Mouse (Mus musculus) liver, postnatal 0 days (tissue): ENCODE results near the gene Tmem114. TPM values are rescaled to one million over a fixed set of nuclear protein-coding genes. Genes with fewer than 3 reads are reported as not detected.

ENCODE experiments used
- ATAC-seq: fragments of 200-750 bp; cut with Nextera tagmentation; 2 replicates; pipeline ENCODE4 v1.8.0; 2017; ENCODE audit warnings: mild to moderate bottlenecking, moderate library complexity
- DNase-seq: peaks from one replicate; pipeline ENCODE4 v3.0.0-alpha.2; 2016
- H3K27ac ChIP-seq: fragments of 300-500 bp; sonication (generic); 2 replicates; pipeline ENCODE4 v1.5.1; 2014; ENCODE audit warnings: antibody characterized with exemption, moderate library complexity, mild to moderate bottlenecking, low read depth
- H3K27me3 ChIP-seq: fragments of 300-500 bp; sonication (generic); 2 replicates; pipeline ENCODE4 v1.6.1; 2014; ENCODE audit warnings: low read length, control low read depth, mixed read lengths; ENCODE audit not compliant: insufficient read depth
- H3K36me3 ChIP-seq: fragments of 300-500 bp; sonication (generic); replicated peaks from 2 replicates; pipeline ENCODE4 v1.6.1; 2014; ENCODE audit warnings: mild to moderate bottlenecking, control low read depth, low read length, moderate library complexity, mixed read lengths; ENCODE audit not compliant: insufficient read depth
- H3K4me1 ChIP-seq: fragments of 300-500 bp; sonication (generic); 2 replicates; pipeline ENCODE4 v1.6.1; 2014; ENCODE audit warnings: antibody characterized with exemption, mild to moderate bottlenecking, control low read depth; ENCODE audit not compliant: insufficient read depth
- H3K4me2 ChIP-seq: fragments of 300-500 bp; sonication (generic); 2 replicates; pipeline ENCODE4 v1.6.1; 2014; ENCODE audit warnings: low read depth, mild to moderate bottlenecking, low read length, moderate library complexity, mixed read lengths
- H3K4me3 ChIP-seq: fragments of 300-500 bp; sonication (generic); 2 replicates; pipeline ENCODE4 v1.5.1; 2014; ENCODE audit warnings: low read depth, low read length
- H3K9ac ChIP-seq: fragments of 300-500 bp; sonication (generic); replicated peaks from 2 replicates; pipeline ENCODE4 v1.6.1; 2014; ENCODE audit warnings: mild to moderate bottlenecking, moderate library complexity
- H3K9me3 ChIP-seq: fragments of 300-500 bp; sonication (generic); 2 replicates; pipeline ENCODE4 v1.6.1; 2016; ENCODE audit warnings: mild to moderate bottlenecking, control low read depth, low read length, mixed read lengths
- CTCF ChIP-seq: sonication (generic); IDR thresholded peaks from 2 replicates; pipeline ENCODE4 v1.5.1; 2016; ENCODE audit warnings: antibody characterized with exemption, low read depth
- EP300 ChIP-seq: IDR thresholded peaks from 2 replicates; pipeline ENCODE4 v1.6.1; 2016; ENCODE audit warnings: antibody characterized with exemption, low read depth, mild to moderate bottlenecking
- WGBS: fragments of 180-500 bp; shearing (Covaris S2); extraction: QIAGEN DNeasy Blood & Tissue Kit; methylation state at CpG from one replicate; pipeline ENCODE4 v1.1.7; 2014; ENCODE audit not compliant: insufficient replicate concordance; 5-methylcytosine and 5-hydroxymethylcytosine counted together
- polyA plus RNA-seq: library from polyadenylated mRNA; unstranded; fragments of >200 nt; fragmentation: Nextera tagmentation; extraction: Ambion mirVana; gene quantifications from 2 replicates; pipeline ENCODE4 v1.2.1, GENCODE M21; 2015

The Tmem114 gene
- polyA plus RNA-seq, 1 experiment from 2014 or later = not detected

DNA sequence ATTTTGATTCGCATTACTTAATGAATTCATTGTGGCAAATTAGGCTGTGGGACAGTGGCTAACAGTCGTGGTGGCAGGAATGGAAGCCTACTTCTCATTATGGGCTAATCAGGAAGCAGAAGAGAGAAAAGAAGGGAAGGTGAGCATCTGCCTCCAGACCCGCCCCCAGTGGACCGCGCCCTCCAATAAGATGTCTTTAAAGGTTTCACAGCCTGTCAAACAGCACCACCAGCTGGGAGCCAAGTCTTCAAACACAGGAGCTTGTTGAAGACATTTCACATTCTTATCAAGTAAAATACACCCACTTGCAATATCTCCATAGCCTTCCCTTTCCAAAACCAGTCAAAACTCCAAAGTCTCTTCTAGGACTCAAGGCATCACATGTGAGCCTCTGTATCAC lies 39.3 kb downstream of the Tmem114 start:
- H3K4me1 ChIP-seq = no peaks in the 10 kb centered on the region
- no peak for ATAC-seq
- no peak for DNase-seq
- H3K27me3 ChIP-seq = no peaks in the 10 kb centered on the region
- TF ChIP-seq EP300 (no peak), CTCF (no peak)
- H3K27ac ChIP-seq = no peak overlapping the region
- H3K9ac ChIP-seq = no peak overlapping the region
- 68% methylated on average over 5 of the region's 5 CpGs for WGBS
- no peak overlapping the region for H3K4me2 ChIP-seq
- no peaks in the 10 kb centered on the region for H3K9me3 ChIP-seq
- no peak overlapping the region for H3K4me3 ChIP-seq
- H3K36me3 ChIP-seq = no peaks in the 10 kb centered on the region

DNA sequence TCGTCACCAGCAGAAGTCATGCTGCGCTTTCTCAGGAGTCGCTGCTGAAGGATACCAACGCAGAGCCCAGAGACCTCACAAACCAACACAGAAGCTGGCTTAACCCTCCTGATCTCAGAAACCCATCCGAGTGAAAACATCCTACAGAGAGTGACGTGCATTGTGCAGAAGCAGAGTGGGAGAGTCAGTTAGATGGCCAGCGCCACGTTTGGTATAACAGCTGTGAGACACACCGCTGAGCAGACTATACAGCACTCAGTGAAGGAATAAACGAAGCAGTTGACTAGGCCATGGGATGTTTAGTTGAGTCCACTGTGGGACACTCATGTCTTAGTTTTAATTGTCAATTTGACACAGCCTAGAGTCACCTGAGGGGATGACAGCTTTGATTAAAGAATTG lies 40.2 kb downstream of the Tmem114 start:
- H3K9me3 ChIP-seq = no peaks in the 10 kb centered on the region
- no peak for DNase-seq
- H3K9ac ChIP-seq = no peak overlapping the region
- no peak overlapping the region for H3K27ac ChIP-seq
- no peak overlapping the region for H3K4me3 ChIP-seq
- no peaks in the 10 kb centered on the region for H3K36me3 ChIP-seq
- no peak for TF ChIP-seq EP300
- TF ChIP-seq CTCF = no peak
- no peaks in the 10 kb centered on the region for H3K4me1 ChIP-seq
- WGBS = 68% methylated on average over 10 of the region's 10 CpGs
- H3K4me2 ChIP-seq = no peak overlapping the region
- no peak for ATAC-seq
- H3K27me3 ChIP-seq = no peaks in the 10 kb centered on the region

DNA sequence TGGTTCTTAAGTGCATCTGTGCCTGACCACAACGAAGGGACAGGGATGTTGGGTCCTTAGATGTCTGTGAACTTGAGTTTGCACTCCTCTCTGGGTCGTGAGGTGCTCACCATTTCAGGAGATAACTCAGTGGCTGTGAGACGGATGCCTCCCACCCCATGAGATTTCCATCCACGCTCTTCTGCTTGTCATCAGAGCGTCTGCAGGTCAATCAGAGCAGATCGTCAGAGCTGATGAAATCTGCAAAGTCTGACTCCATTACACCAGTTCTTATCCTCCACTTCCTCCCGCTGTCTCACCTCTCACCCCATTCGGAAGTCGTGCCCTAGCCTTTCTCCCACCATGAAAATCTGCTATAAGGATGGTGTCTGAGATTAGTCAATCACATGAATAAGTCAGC lies 41.5 kb downstream of the Tmem114 start:
- no peak overlapping the region for H3K4me3 ChIP-seq
- H3K9ac ChIP-seq = no peak overlapping the region
- no peak overlapping the region for H3K27ac ChIP-seq
- H3K9me3 ChIP-seq = no peaks in the 10 kb centered on the region
- H3K4me1 ChIP-seq = no peaks in the 10 kb centered on the region
- H3K36me3 ChIP-seq = no peaks in the 10 kb centered on the region
- WGBS = 65% methylated on average over 9 of the region's 9 CpGs
- ATAC-seq (no peak), DNase-seq (no peak)
- H3K27me3 ChIP-seq = no peaks in the 10 kb centered on the region
- TF ChIP-seq CTCF = no peak
- TF ChIP-seq EP300 = no peak
- no peak overlapping the region for H3K4me2 ChIP-seq

GRCm38 (mm10) chr16:8363066-8363465 lies 61.9 kb downstream of the Tmem114 start:
- Histone ChIP-seq H3K36me3 (no peaks in the 10 kb centered on the region), H3K4me3 (no peak overlapping the region), H3K4me1 (no peaks in the 10 kb centered on the region), H3K27me3 (no peaks in the 10 kb centered on the region), H3K9me3 (no peaks in the 10 kb centered on the region), H3K4me2 (no peak overlapping the region), H3K27ac (no peak overlapping the region), H3K9ac (no peak overlapping the region)
- TF ChIP-seq EP300 = no peak
- no peak for TF ChIP-seq CTCF
- 51% methylated on average over 3 of the region's 3 CpGs for WGBS
- no peak for ATAC-seq
- no peak for DNase-seq

Other genes starting within 250 kb of the Tmem114 start
- 6.6 and 6.7 TPM in 2 replicates for gene Mettl22, start 45.7 kb upstream of the Tmem114 start, polyA plus RNA-seq
- gene Abat, start 88.3 kb upstream of the Tmem114 start, polyA plus RNA-seq = 37.8 and 39.1 TPM in 2 replicates
- 37.2 and 38.0 TPM in 2 replicates for gene Pmm2, start 212.5 kb upstream of the Tmem114 start, polyA plus RNA-seq
- 6.2 and 7.0 TPM in 2 replicates for gene Tmem186, start 212.6 kb upstream of the Tmem114 start, polyA plus RNA-seq
- gene Carhsp1, start 247.0 kb upstream of the Tmem114 start, polyA plus RNA-seq = 65.4 and 71.2 TPM in 2 replicates